Mouse (Mus musculus): Measurements from ENCODE around the gene Mrps5. TPM values are rescaled to one million over a fixed set of nuclear protein-coding genes. Genes with fewer than 3 reads are reported as not detected.

Mrps5 gene
- total and polyA plus RNA-seq, 3 experiments = 124 to 1,057 (median 124) TPM

DNA sequence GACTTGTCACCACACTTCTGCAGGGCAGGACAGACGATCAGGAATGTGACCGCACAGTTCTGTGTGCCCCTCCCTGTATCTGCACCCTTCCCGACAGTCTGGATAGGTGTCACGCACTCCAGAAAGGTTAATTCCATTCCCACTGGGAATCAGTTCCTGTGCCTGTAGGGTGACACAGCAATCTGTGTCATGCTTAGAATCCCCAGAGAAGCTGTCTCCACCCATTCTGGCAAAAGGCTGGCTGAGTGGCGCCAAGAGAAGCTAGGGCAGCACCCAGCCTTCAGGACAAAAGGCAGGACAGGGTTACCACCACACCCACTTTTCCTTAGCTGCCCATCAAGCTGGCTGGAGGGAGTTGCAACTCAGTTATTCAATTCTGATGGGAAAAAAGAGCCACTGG is 62.9 kb downstream of the Mrps5 start:
- H3K4me3 ChIP-seq (ENCODE audit: control insufficient read depth in 1 of 2, insufficient read depth in 1 of 2, low read depth in 2 of 2, low read length in 2 of 2) = no peak overlapping the region
- TF ChIP-seq USF2 (IDR thresholded peaks at IDR 0.05; ENCODE audit: borderline replicate concordance in 1 of 2, insufficient read depth in 1 of 2, low read depth in 1 of 2, low read length in 2 of 2) (no peak), RCOR1 (IDR thresholded peaks at IDR 0.05; ENCODE audit: low read depth, low read length) (no peak), CHD1 (IDR thresholded peaks at IDR 0.05; ENCODE audit: low read depth, low read length) (no peak), ZKSCAN1 (IDR thresholded peaks at IDR 0.05; ENCODE audit: low read depth, low read length) (no peak), ZNF384 (IDR thresholded peaks at IDR 0.05; ENCODE audit: low read depth, low read length) (no peak), MAFK (IDR thresholded peaks at IDR 0.05; ENCODE audit: borderline replicate concordance, low read depth, low read length) (no peak), ZMIZ1 (IDR thresholded peaks at IDR 0.05; ENCODE audit: low read depth, low read length) (no peak), E2F4 (IDR thresholded peaks at IDR 0.05; ENCODE audit: borderline replicate concordance, low read depth, low read length) (no peak), MYC (IDR thresholded peaks at IDR 0.05; ENCODE audit: low read depth, low read length) (no peak), KAT2A (conservative IDR thresholded peaks at IDR 0.05; ENCODE audit: low read depth, low read length) (no peak), JUND (IDR thresholded peaks at IDR 0.05; ENCODE audit: low read depth, low read length) (no peak)
- no peak overlapping the region for H3K27ac ChIP-seq (ENCODE audit: control insufficient read depth, low read depth, low read length)
- no peak for DNase-seq (ENCODE audit: low read depth, low spot score)
- no peaks in the 10 kb centered on the region for H3K4me1 ChIP-seq (ENCODE audit: control insufficient read depth in 1 of 2, insufficient read depth in 2 of 2, low read length in 2 of 2)
- H3K9me3 ChIP-seq (replicated peaks; ENCODE audit: insufficient read depth, low read length) = no peaks in the 10 kb centered on the region
- H3K79me2 ChIP-seq (ENCODE audit: control insufficient read depth, insufficient read depth, low read length, poor library complexity) = no peaks in the 10 kb centered on the region
- H3K9ac ChIP-seq (ENCODE audit: control insufficient read depth, low read depth, low read length, poor library complexity, severe bottlenecking) = no peak overlapping the region
- H3K36me3 ChIP-seq (ENCODE audit: control insufficient read depth in 1 of 2, insufficient read depth in 2 of 2, low read length in 2 of 2) = no peaks in the 10 kb centered on the region
- peaks cover 1 to 4% of the 10 kb centered on the region in 2 experiments; a peak in 2 of 4 replicates for H3K27me3 ChIP-seq (ENCODE audit: control insufficient read depth in 1 of 2, insufficient read depth in 2 of 2, low read length in 2 of 2)

DNA sequence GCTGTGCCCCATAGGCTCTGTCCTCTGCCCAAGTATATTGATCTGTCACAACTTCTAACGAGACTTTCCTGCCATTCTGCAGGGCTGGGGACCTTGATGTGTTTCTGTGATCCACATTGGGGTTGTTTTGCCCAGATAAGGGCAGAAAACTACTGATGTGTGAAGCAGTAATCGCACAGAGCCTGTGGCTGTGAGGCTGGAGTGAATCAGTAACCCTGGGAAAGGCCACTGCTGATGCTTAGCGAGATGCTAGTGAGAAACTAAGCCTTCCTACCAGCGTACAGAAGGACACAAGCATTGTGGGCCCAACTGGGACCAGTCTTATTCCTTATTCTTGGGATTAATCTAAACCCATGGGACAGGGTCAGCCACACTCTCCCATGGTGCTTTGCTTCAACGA is 64.6 kb downstream of the Mrps5 start:
- H3K79me2 ChIP-seq (ENCODE audit: control insufficient read depth, insufficient read depth, low read length, poor library complexity) = no peaks in the 10 kb centered on the region
- no peak overlapping the region for H3K9ac ChIP-seq (ENCODE audit: control insufficient read depth, low read depth, low read length, poor library complexity, severe bottlenecking)
- H3K27ac ChIP-seq (ENCODE audit: control insufficient read depth, low read depth, low read length) = no peak overlapping the region
- H3K4me1 ChIP-seq (ENCODE audit: control insufficient read depth in 1 of 2, insufficient read depth in 2 of 2, low read length in 2 of 2) = no peaks in the 10 kb centered on the region
- H3K27me3 ChIP-seq (ENCODE audit: control insufficient read depth in 1 of 2, insufficient read depth in 2 of 2, low read length in 2 of 2) = peaks cover 1 to 8% of the 10 kb centered on the region in 2 experiments; a peak in 3 of 4 replicates
- H3K36me3 ChIP-seq (ENCODE audit: control insufficient read depth in 1 of 2, insufficient read depth in 2 of 2, low read length in 2 of 2) = no peaks in the 10 kb centered on the region
- no peak for DNase-seq (ENCODE audit: low read depth, low spot score)
- no peak overlapping the region for H3K4me3 ChIP-seq (ENCODE audit: control insufficient read depth in 1 of 2, insufficient read depth in 1 of 2, low read depth in 2 of 2, low read length in 2 of 2)
- TF ChIP-seq NRF1 (IDR thresholded peaks at IDR 0.05; ENCODE audit: insufficient read depth, low read depth, low read length, poor library complexity, severe bottlenecking) (no peak), CHD2 (IDR thresholded peaks at IDR 0.05; ENCODE audit: low read length) (no peak), RAD21 (IDR thresholded peaks at IDR 0.05; ENCODE audit: low read depth, low read length) (no peak), POLR2AphosphoS5 (IDR thresholded peaks at IDR 0.05; ENCODE audit: borderline replicate concordance, low read depth, low read length) (no peak), ELF1 (IDR thresholded peaks at IDR 0.05; ENCODE audit: low read depth, low read length) (no peak), JUND (IDR thresholded peaks at IDR 0.05; ENCODE audit: low read depth, low read length) (no peak), CHD1 (IDR thresholded peaks at IDR 0.05; ENCODE audit: low read depth, low read length) (no peak), CTCF (IDR thresholded peaks at IDR 0.05 in 2 of 3, conservative IDR thresholded peaks at IDR 0.05 in 1 of 3; ENCODE audit: control insufficient read depth in 1 of 3, insufficient read depth in 1 of 3, low read depth in 2 of 3, low read length in 3 of 3, poor library complexity in 1 of 3, severe bottlenecking in 1 of 3) (no peak), SMC3 (IDR thresholded peaks at IDR 0.05; ENCODE audit: low read depth, low read length) (no peak), MXI1 (IDR thresholded peaks at IDR 0.05; ENCODE audit: low read depth, low read length) (no peak), ZKSCAN1 (IDR thresholded peaks at IDR 0.05; ENCODE audit: low read depth, low read length) (no peak), SIN3A (IDR thresholded peaks at IDR 0.05; ENCODE audit: low read length) (no peak), RCOR1 (IDR thresholded peaks at IDR 0.05; ENCODE audit: low read depth, low read length) (no peak), HCFC1 (IDR thresholded peaks at IDR 0.05; ENCODE audit: low read depth, low read length) (no peak)
- H3K9me3 ChIP-seq (replicated peaks; ENCODE audit: insufficient read depth, low read length) = no peaks in the 10 kb centered on the region

Data from MEL (cell line).